Comparison of ENCODE assay signal across 8 mouse cellular contexts in genomic region chr9:90114567-90115307, GRCm38 (mm10). TPM values are rescaled to one million over a fixed set of nuclear protein-coding genes. Genes with fewer than 3 reads are reported as not detected.
DNase-seq lines count a peak whose midpoint lies in the region; ATAC-seq lines count a peak whose summit lies in the region.

Gene Morf4l1, minus strand, starts transcription at chr9:90114774.

- peak within 1 kb of the TSS; percentile 99 for H3K9ac ChIP-seq in hindbrain, embryonic 11.5 days (ENCODE audit: low read depth, low read length)

- H3K4me1 ChIP-seq in hindbrain, embryonic 11.5 days (replicated peaks; ENCODE audit: control insufficient read depth, insufficient read depth, low read length): no peaks in the 10 kb centered on the region

- H3K9me3 ChIP-seq in hindbrain, embryonic 11.5 days (ENCODE audit: control insufficient read depth, low read length): no peaks in the 10 kb centered on the region

- H3K27me3 ChIP-seq in hindbrain, embryonic 11.5 days (ENCODE audit: control insufficient read depth, insufficient read depth, low read length): no peaks in the 10 kb centered on the region

- H3K4me3 ChIP-seq in hindbrain, embryonic 11.5 days (ENCODE audit: low read depth, low read length): peak within 1 kb of the TSS; percentile 94

- H3K27ac ChIP-seq in hindbrain, embryonic 11.5 days (ENCODE audit: low read depth, low read length): peak within 1 kb of the TSS; percentile 93

- DNase-seq in Muller cell, postnatal 12 days (ENCODE audit: inconsistent ontology term): peak; percentile 98
- peak; percentile 98 for DNase-seq in cerebellum, adult 9-11 months
- DNase-seq in frontal cortex, adult 2 months (ENCODE audit: extremely low spot score in 1 of 2, low spot score in 1 of 2): peak; percentile 97 to 99
- peak; percentile 95 for DNase-seq in hindbrain, embryonic 11.5 days (ENCODE audit: low spot score)
- DNase-seq in layer of hippocampus, postnatal 14 days (ENCODE audit: low spot score in 2 of 2): peak; percentile 98 to 100
- DNase-seq in lung, postnatal 14 days: peak; percentile 96
- peak; percentile 85 for DNase-seq in retina, adult 2 months (ENCODE audit: low read depth, low spot score)
- DNase-seq in thymus, postnatal 36 days: peak; percentile 93 to 98

- 1% methylated on average over 39 of the region's 40 CpGs for WGBS in hindbrain, embryonic 11.5 days

- H3K4me2 ChIP-seq in hindbrain, embryonic 11.5 days (replicated peaks; ENCODE audit: low read depth, low read length): peak within 1 kb of the TSS; percentile 72

- no peaks in the 10 kb centered on the region for H3K36me3 ChIP-seq in hindbrain, embryonic 11.5 days (ENCODE audit: control insufficient read depth, insufficient read depth, low read length)

- peak; percentile 98 for ATAC-seq in hindbrain, embryonic 11.5 days (ENCODE audit: low FRiP score)

RNA-seq across cellular contexts. Expression of gene Morf4l1, which starts in this region (rescaled TPM):
- 448 and 461 TPM in 2 replicates for polyA plus RNA-seq in frontal cortex, adult 2 months (2012; rRNA removed)
- 533 and 557 TPM in 2 replicates for polyA plus RNA-seq in hindbrain, embryonic 11.5 days (2014; fragmentation: Nextera tagmentation; extraction: Ambion mirVana)
- 100 to 1,000 TPM; 364 to 379 TPM for total RNA-seq in layer of hippocampus, postnatal 14 days (2021)

Comparison
In these comparisons a context has a peak if more than half of its experiments do, and no peak if none do; other contexts are left out.
1. Peak in every context shown above with its lines: DNase-seq, ATAC-seq, H3K4me3 ChIP-seq and H3K27ac ChIP-seq.